Mouse (Mus musculus) lung, adult 18-20 months (tissue): ENCODE data around the gene Lnx1.

ENCODE experiments used
- DNase-seq, 2 experiments: peaks; one replicate each; pipeline ENCODE4 v3.0.0; 2022; ENCODE audit warnings: mixed read lengths in 2 of 2

Gene Lnx1

GRCm38 (mm10) chr5:74702766-74703165, at the start of gene Lnx1:
TSS of gene Lnx1 (minus strand) at chr5:74702912.
- DNase-seq, result peak; percentile 75 to 85

- DNase-seq, result no peak
Measured at GRCm38 (mm10) chr5:74750501-74750900, 47.8 kb upstream of the Lnx1 start.

- DNase-seq, result no peak
Measured at GRCm38 (mm10) chr5:74747476-74747875, 44.8 kb upstream of the Lnx1 start.

GRCm38 (mm10) chr5:74740951-74741350, 38.2 kb upstream of the Lnx1 start:
- DNase-seq, result no peak

DNA sequence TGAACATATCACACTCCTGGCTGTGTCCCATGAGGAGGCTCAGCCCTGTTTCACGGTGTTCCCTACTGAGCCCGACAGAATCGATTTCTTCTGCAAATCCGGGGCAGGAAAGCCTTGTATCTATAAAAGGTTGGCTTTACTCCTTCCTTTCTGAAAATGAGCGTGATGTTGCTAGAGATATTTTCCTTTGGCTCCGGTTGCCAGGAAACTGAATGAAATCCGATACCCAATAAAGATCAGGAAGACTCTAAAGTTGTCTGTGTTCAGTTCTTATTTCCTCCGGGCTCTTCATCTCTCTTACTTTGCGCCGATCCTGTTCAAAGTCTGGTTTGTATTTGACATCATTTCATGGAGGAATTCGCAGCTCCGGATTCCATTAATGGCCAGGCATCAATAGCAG, 36.7 kb upstream of the Lnx1 start:
- DNase-seq, result no peak

GRCm38 (mm10) chr5:74738312-74738711, 35.6 kb upstream of the Lnx1 start:
- DNase-seq, result peak; percentile 79 to 88

DNA sequence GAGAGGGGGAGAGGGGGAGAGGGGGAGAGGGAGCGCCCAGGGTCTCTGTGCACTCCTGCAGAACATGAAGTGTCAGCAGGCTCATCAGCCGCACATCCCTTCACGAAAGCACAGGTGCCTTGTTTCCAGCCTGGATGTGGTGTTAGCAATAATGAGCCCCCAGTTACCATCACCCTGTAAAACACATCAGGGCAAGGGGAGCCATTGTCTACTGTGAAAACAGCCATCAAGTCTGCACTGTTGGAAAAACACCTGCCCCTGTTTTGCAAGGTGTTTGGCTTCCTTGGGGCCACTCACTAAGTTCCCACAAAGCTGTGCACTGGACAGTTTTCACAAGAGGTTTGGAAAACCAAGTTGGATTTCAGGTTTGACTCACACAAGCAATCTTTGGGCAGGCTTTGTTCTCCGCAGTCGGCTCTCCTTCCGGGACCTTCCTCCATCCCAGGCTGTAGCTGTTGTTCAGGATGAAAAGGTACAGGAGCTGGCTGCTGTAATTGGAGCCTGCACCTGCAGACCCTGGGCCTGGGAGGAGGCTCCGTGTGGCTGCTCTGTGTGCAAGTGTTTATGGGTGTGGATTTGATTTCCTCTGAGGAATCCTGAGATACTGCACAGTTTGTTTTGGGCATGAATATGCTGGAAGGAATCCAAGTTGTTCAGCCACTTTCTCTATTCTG, 31.3 kb upstream of the Lnx1 start:
- DNase-seq, result no peak

DNA sequence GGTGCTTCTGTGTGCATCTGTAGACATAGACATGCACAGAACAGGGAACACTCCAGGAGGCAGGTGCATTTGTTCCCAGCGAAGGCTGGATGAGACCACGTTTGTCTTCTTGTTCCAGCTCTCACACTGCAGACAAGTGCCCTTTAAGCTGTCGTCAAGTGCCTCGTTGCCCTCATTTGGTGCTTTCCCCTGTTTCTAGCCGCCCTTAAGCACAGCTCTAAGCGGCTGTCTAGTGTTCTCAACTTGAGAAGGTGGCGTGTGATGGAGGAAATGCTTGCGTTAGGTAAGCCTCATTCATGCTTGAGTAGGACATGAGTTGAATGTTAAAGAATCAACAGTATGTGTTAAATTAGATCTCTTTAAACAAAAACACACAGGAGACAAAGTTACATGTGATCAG, 29.9 kb upstream of the Lnx1 start:
- DNase-seq, result peak; percentile 65 to 76

DNA sequence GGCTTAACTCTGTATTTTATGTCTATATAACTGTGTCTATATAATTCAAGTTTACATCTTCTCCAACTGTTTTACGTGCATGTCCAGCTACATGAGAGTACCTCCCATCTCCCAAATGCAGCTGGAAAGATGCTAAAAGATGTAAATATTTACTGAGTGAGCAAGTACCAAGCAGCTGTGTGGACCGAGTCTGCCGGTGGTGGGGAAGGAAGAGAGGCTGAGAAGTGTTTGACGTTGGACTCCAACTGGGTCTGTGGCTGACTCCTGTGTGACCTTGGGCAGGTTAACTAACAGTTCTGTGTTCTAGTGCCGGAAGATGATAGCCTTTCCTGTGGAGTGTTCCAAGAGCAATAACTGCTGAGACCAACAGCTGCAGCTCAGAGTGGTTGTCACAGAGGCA, 27.9 kb upstream of the Lnx1 start:
- no peak for DNase-seq

DNA sequence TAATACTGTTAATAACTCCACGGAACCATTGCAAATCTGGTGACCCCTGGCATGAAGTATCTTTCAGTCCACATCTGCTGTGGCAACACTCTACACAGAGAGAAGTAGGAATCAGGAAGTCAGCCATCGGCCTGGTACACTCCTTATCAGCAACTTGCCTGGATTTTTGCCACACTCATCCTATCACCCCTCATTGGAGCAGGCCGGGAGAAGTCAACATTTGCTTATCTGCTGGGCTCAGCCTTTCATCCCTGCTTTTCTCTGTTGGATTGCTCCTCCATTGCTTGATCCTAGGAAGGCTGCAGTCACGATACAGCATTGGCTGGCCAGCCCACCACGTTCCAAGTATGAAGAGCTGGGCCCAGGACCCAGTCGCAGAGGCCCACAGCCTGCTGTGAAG, 26.9 kb upstream of the Lnx1 start:
- no peak for DNase-seq

GRCm38 (mm10) chr5:74728186-74728585, 25.5 kb upstream of the Lnx1 start:
- DNase-seq, result no peak

GRCm38 (mm10) chr5:74727319-74727718, 24.6 kb upstream of the Lnx1 start:
- DNase-seq, result no peak

DNA sequence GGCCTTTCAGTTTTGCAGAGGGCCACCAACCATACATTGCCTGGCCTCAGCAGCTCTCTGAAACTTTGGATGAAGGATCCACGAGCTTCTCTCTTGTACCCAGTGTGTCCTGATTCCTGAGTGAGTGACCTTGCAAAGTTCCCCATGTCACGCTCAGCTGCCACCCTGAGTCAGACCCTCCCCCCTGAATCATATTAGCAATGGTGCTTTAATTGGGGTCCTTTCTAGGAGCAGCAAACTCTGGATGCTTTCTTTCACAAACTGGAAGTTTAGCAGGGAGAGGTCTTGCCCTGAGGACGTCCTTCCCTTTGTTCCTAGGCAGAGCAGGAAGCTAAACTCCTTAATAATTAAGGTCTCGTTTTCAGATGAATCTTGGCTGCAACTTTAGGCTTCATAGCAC, 22.8 kb upstream of the Lnx1 start:
- DNase-seq, result no peak

GRCm38 (mm10) chr5:74721816-74722215, 19.1 kb upstream of the Lnx1 start:
- no peak for DNase-seq

GRCm38 (mm10) chr5:74720661-74721060, 17.9 kb upstream of the Lnx1 start:
- no peak for DNase-seq

DNA sequence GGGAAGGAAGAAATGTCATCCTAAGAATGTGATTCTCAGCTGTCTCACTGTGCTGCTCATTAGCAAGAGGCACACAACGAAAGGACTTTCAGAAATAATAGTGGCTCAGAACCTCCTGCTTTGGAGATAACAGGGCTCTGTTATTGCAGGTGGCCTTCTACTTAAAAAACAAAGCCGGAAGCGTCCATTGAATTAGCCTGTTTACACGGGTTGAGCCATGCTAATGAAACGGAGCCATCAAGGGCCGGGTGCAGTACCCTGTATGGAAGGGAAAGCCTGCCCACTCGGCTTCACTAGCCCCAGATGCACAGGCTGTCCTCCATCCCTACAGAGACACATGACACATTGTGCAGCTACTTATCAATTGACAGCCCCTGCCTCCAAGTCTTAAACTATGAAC, 13.5 kb upstream of the Lnx1 start:
- DNase-seq, result no peak

- no peak for DNase-seq
Measured at GRCm38 (mm10) chr5:74712811-74713210, 10.1 kb upstream of the Lnx1 start.

DNA sequence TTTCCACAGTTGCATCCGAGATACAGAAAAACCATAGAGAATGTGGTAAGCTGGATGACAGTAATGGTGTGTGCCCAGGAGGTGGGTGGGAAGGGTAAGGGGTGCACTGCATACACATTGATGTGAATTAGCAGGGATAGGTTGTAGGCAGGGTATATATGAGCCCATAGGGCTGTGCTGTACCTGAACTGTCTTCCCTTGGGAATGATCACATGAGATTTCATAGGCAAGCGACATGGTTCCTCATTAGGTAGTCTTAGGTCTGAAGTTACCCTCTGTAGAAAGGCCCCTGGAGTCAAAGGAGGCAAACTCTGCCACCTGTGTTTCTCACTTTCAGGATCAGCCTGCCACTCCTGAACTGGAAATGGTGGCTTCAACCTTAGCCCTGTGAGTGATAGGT, 9.3 kb upstream of the Lnx1 start:
- no peak for DNase-seq

DNA sequence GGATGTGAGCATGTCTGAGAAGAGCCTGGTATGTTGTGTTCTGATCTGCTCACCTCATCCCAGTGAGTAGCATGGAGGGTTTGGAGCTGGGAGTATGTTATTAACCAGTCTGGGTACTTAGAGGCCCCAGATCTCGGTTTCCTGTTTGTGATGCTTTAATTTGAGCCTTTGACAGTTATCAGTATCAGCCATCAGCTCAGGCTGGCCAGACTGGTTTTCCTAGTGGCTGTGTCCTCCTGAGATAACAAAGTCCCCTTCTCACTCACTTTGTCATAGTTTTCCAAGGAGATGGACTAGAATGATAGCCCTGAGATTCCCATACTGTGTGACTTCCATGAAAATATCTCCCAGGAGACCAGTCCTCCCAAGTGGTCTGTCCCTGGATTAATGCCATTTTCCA, 8.3 kb upstream of the Lnx1 start:
- no peak for DNase-seq

DNA sequence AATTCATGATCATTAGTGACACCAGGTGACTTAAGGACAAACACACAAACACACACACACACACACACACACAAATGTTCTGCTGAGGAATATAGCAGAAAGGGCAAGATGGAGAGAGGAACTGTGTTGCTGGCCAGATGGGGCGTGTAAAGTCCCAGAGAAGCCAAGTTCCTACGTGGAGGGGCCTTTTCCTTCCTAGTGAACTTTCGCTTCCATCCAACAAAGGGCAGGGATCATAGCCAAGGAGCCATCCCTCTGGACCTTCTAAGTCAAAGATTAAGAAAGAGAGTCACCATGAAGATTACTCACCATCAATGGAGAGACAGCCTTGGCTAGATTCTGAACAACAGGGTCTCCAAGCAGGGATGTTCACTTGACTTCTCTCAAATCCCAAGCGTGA, 7.5 kb upstream of the Lnx1 start:
- no peak for DNase-seq

DNA sequence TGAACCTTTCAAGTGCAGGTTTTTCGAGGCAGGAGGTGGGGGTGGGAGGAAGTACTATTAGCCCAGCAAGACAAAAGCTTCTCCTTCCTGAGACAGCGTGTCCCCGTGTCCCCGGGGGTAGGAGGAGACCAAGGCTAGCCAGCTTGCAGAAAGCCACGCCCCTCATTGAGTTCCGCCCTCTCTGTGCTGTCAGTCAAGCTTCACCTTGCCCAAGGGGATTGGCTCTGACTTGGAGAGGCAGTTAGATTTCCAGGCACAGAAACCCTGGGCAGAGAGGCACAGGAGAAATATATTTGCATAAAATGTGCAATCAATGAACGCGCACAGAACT, 1.7 kb upstream of the Lnx1 start:
- DNase-seq, result peak; percentile 87 to 90

GRCm38 (mm10) chr5:74703741-74704459, 1.2 kb upstream of the Lnx1 start:
- no peak for DNase-seq

- DNase-seq, result no peak
Measured at GRCm38 (mm10) chr5:74700918-74701317, 1.8 kb downstream of the Lnx1 start.

GRCm38 (mm10) chr5:74699673-74700072, 3.0 kb downstream of the Lnx1 start:
- DNase-seq, result no peak

GRCm38 (mm10) chr5:74697534-74697933, 5.2 kb downstream of the Lnx1 start:
- no peak for DNase-seq
